Mouse (Mus musculus) cerebellum, postnatal 25 days (tissue): ENCODE measurements around the gene Yae1d1.
A peak's percentile ranks its signal among the peaks of the same experiment; 100 is the strongest.
"Not testable (repeated sequence)": the region's sequence is repeated elsewhere in the genome, so short reads cannot be mapped to it uniquely, and the experiment has no call there.

ENCODE experiments used
- DNase-seq, 2 experiments: peaks; one replicate each; pipeline ENCODE4 v3.0.0; 2021; ENCODE audit warnings: mixed read lengths in 2 of 2

Gene Yae1d1

DNA sequence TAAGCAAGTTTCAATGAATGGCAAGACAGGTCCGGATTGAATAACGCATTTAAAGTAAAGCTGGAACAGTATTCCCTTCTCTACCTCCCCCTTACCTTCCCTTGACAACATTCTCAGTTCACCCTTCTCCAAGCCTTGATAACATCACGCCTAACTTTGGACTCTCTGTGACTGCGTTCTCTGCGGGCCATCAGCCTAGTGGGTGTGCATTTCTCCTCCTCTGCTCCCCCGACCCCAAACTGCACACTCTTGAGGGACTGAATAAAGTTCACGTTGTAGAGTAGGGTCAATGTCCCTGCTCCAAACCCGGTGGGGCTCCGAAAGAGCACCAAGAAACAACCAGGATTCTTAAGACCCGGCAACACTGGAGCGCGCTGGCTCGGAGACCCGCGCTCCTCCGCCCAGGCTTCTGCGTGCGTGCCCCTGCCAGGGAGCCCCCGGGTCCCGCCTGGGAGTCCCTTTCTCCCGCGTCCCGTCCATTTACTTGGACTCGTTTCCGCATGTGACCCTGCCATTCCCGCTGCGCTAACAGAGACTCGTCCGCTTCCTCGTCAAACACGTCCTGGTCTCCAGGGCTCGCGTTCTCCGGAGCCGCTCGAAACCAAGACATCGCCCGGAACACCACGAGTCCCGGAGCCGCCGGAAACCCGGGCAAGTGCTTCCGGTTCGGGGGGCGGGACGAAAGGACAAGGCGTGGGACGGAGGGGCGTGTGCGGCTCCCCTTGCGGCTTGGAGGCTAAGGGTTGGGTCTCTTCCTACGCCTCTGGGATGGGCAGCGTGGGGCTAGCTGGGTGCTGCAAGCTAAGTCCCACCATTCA lies at the start of gene Yae1d1:
Gene Yae1d1, minus strand, starts transcription at position 653 of the 818 bp plus-strand sequence.
- peak; percentile 92 to 96 for DNase-seq

DNA sequence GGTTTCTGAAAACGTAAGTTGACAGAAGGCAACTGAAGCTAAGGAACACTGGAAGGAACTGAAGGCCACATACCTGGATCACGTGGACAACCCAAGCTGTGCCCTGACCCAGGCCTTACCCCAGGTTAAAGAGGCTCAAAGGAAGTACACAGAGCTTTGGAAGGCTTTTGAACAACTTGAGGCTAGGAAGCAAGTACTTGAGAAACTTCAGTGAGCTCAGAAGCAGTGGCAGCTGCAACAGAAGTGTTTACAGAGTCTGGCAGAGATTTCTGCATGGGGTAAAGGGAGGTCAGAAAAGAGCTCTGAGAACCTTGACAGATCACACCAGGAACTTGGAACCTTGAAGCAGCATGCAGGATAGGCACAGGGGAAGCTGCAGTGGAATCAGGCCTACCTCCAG lies 45.7 kb upstream of the Yae1d1 start:
- no peak for DNase-seq

DNA sequence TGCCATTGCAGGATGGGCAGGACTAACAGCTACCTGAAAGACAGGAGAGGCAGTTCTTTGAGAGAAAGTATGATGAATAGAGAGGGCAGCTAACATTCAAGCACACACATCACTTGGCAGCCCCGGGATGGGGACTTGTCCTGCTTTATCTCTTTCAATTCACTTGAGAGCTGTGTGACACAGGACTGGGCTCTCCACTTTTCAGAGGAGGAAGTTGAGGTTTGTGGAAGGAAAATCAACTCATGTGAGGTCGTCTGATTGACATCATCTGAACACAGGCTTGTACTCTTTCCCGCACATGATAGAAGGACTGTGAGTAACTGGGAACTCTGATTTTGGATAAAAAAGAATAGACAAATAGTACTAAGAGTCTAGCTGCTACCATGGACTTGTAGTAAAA lies 23.5 kb upstream of the Yae1d1 start:
- no peak for DNase-seq

DNA sequence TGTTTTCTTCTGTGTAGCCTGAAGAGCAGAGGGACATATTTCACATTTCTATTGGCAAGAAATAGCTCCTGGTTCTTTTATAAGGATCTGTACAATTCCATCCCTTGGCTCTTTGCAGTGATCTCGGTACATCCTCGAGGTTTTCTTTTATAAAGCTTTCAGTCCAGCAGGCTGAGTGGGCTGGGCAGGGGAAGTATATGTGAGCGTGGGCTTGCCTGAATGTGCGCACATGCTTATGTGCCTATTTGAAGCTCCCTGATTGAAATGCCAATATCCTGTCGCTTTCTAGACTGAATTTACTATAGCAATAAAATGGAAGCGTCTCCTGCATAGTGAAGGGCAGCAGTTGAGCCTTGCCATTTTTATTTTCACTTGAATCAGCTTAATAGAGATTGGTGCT lies 20.1 kb upstream of the Yae1d1 start:
- DNase-seq: no peak

DNA sequence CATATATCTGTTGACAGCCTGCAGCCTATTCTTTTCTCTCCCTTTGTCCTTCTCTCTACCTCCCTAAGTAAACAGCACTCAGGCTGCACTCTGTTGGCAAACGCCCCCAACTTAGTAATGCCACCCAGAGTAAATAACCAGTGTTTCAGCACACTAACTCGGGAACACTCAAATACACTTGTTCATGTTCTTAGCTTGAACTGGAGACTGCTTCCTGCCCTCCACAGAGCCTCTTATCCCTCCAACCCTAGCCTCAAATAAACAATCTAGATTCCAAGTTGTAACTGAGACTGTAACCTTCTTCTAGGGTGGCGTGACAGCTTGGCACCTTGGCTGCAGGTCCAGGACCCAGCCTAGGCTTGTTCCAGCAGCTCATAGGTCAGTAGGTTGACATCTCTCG lies 17.9 kb upstream of the Yae1d1 start:
- DNase-seq: no peak

DNA sequence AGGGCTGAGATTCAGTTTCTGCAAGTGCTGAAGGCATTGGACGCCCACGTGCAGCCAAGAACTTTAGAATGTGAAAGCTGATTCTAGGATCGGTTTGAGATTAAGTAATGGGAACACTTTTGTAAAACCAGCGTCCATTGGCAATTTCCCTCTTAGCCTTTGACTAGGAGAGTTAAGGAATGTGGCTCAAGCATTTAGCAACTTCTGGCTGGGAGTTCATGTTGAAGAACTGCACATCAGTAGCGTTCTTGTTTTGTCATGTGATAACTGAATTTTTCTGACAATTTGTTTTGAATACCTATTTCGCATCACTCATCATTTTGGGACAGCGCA lies 332 bp upstream of the Yae1d1 start:
- DNase-seq: no peak

DNA sequence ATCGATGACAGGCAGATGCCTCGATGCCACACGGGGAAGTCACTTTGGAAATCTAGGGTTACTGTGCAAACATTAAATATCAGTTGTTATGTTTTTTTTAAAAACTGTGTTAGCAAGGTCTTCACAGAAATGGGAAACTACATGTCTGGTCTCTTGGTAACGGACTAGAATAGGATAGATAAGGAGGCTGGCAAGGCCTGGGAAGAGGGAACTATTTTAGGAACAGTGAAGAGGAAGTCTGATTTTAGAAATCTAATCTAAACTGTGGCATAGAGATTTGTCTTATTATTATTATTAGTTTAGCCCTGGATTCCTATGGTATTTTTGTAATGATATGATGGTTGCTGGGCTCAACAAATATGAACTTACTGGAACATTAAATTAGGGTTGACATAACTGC lies 1.1 kb downstream of the Yae1d1 start:
- DNase-seq: no peak

DNA sequence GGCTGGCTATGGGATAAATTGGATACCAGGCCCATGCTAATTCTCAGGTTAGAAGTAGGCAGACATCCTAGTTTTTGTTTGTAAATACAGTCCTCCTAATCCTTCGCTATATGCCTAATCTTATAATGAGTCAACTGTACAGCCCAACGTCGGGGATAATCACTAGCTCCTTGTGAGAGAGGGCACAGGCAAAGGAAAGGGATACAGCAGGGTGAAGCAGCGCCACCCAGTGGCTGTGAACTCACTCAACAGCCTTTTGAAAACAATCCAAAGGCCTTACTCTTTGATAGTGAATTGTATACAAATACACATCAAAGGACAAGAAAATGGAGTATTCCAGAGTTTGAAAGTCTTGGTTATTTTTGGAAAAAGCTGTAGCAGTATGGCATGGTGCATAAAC lies 10.0 kb downstream of the Yae1d1 start:
- DNase-seq: peak; percentile 28 to 66

DNA sequence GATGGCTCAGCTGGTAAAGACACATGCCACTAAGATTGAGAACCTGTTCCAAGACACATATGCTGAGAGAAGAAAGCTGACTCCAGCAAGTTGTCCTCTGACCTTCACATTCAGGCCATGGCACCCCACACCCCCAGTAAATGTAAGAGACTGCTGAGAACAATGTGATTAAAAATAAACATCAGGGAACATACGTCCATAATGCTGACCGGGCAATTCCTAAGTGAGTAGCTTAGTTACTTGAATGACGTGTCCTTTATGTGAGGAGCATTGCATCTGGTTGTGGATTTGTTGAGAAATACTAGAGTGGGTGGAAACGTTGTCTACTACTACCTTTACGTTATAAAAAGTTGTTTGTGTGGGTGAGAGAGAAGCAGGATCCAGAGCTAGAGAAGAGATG lies 10.5 kb downstream of the Yae1d1 start:
- no peak for DNase-seq

DNA sequence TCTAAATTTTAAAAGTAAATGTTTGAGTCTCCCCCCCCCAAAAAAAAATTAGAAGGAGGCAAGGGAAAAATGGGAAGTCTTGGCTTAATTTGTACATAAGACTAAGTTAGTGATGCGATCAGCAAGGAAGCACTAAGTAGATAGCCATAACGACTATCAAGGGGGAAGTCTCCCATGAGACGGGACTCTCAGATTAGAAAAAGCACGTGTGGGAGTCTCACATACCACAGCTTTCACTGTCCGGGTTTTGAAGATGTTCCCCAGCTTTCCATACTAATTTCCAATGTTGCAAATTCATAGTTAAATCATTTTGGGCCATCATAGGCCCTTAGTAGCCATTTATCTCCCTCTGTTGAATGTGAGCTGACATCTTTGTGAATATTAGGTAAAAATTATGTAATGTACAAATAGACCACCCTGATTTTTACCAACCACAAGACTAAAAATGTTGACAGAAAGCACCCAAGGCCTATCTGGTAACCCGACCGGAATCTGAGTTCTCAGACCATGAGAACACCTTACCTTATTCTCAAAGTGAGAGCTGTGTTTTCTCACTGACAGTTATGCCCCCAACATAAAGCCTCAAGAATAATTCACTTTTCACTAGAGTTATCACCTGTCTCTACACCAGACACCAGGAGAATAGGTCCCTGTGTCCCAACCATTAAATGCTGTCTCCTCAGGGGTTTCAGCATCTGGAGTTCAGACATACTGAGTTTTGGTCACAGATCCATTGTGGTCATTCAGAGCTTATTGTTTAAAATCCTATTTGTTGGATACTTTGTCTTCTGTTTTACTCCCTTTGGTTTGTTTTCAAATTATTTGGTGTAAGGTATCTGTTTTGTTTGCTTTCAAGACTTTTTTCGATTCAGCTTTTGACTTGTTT lies 16.1 kb downstream of the Yae1d1 start:
- no peak for DNase-seq

DNA sequence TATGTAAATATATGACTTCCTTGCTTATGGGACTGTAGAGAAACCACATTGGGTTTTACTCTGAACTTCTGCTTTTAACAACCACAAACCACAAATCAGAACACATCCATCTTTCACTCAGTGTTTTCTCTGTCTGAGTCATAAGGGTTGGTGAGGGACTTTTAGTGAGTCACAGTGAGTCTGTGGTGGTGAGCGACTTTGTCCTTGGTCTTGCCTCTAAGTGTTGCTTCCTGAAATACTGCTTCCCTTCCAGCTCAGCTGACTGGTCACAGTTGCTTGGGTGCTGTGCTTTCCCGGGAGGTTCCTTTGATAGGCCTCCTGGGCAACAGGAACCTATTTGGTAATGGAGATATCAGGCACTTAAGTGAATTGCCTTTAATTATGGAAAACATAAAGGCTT lies 17.3 kb downstream of the Yae1d1 start:
- DNase-seq: no peak

DNA sequence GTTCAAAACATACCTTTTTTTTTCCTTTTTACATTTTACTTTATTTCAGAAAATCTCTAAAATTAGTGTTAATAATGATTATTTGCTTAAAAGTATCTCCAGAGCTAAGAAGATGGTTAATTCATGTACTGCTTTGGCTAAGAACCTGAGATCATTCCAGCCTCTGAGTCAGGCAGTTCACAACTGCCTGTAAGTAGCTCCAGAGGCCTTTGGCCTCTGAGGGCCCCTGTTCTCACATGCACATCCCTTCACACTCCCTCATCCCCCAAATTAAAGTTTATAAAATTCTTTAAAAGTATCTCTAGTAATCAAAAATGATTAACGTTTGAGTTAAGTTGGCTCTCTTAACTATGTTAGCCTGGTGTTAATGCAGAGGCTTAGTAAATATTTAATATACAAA lies 17.7 kb downstream of the Yae1d1 start:
- no peak for DNase-seq

DNA sequence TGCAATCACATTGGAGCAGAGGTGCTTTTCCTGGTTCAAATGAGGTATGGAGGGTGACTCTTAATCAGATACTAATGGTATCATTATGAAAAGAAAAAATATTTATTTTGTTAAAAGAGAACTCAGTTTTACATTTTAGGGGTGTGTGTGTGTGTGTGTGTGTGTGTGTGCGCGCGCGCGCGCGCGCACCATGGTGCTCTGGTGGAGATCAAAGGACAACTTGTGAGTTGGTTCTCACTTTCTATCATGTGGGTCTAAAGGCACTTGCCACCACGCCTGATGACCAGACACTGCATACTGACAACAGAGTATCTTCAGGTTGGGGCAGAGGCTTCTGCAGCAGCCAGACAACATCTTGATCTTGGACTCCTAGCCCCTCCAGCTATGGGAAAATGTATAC lies 18.4 kb downstream of the Yae1d1 start:
- no peak for DNase-seq

DNA sequence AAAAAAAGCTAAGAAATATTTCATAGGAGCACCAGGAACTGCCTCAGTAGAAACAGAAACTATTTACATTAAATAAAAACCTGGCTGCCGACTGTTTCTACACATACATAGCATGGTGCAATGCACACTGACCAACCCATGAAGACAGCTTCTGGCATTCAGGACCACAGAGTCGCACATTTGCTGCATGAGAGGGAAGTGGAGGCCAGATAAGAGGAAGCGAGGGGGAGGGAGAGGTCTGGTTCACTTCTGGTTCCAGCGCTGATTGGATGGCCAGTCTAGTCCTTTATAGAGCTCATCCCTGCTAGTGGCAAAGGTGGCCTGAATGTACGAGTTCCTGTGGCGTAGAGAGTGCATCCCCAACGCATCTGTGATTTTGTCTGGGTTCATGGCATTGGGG lies 32.5 kb downstream of the Yae1d1 start:
- no peak for DNase-seq

DNA sequence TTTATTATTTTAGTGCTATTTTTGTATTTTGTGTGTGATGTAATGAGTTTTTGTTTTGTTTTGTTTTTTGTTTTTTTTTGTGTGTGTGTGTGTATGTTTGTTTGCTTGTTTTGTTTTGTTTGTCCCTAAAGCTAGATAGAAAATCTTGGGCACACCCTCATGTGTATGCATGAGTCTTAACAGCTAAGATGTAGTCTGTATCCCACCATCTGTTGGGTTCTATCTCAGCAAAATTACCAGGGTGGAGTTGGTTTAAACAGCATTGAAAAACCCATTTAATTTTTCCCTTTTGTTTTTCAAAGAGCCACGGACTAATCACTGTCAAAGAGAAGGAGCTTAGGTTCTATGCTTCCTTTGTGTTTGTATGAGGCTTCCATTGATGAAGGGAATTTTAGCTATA lies 38.9 kb downstream of the Yae1d1 start:
- no peak for DNase-seq

DNA sequence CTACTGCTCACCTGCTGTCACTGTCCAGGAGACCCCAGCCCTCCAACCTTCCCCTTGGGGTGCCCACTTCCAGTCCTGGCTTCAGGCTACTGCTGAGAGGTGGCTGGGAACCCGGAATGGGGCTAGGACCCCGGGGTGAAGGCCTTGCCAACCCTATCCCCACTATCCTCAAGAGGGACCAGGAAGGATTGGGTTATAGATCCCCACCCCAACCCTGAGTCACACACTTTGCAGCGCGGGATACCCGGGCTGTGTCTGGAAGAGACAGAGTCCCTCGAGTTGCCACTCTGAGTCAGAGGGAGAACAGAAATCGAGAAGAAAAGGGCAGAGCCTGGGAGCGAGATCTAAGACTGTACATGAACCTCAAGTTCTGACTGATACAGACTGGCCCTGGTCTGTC lies 42.6 kb downstream of the Yae1d1 start:
- DNase-seq: not testable (repeated sequence)

DNA sequence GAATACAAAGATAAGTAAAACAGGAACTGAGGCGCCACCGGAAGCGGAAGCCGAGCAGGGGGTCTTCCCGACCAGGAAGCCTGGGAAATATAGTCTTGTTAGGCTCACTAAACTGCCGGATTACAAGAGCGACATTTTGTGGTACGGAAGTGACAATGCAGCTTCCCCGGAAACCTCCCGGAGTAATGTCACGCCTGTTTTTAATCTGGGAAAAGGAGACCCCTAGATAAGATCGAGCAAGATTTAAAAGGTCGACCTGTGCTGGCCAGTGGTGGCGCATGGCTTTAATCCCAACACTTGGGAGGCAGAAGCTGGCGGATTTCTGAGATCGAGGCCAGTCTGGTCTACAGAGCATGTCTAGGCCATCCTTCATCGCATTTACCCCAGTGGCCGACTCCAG lies 43.6 kb downstream of the Yae1d1 start:
- DNase-seq: no peak

DNA sequence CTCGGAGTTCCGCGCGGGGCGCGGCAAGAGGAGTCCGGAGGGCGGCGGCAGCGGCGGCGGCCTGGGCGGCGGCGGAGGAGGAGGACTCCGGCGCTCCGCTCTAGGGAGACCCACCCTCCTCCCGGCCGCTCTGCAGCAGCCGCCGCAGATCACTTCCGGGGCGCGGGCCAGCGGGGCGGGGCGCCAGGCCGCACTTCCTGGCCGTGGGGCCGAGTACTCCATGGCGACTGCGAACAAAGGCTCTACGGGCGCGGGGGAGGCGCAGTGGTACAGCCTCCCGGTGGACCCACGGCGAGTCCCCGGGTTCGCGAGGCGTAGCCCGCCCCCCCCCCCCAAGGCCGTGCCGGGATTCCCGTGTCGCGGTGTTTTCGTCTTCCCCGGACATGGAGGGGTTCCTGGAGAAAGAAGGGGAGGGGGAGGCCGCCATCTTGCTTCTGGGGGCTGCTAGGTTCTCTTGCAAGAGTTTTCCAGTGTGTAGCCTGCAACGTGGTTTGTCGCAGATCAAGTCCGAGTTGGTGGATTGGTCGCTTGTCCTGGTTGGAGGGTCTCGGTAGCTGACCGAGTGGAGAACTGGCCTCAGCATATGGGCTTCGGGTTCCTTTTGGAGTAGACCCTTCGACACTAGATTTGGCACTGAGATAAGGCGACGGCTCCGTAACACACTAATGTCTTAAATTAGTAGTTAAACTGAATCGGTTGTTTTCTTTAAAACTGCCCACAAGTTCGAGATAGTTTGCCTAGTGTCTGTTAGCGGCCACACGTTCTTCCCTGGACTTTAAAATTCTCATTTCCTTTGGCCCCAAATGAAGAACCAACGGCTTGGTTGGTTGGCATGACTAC lies 48.9 kb downstream of the Yae1d1 start, which contains the start of gene Rala:
Gene Rala, minus strand, starts transcription at position 162 of the 840 bp plus-strand sequence.
- DNase-seq: peak; percentile 97 to 98

DNA sequence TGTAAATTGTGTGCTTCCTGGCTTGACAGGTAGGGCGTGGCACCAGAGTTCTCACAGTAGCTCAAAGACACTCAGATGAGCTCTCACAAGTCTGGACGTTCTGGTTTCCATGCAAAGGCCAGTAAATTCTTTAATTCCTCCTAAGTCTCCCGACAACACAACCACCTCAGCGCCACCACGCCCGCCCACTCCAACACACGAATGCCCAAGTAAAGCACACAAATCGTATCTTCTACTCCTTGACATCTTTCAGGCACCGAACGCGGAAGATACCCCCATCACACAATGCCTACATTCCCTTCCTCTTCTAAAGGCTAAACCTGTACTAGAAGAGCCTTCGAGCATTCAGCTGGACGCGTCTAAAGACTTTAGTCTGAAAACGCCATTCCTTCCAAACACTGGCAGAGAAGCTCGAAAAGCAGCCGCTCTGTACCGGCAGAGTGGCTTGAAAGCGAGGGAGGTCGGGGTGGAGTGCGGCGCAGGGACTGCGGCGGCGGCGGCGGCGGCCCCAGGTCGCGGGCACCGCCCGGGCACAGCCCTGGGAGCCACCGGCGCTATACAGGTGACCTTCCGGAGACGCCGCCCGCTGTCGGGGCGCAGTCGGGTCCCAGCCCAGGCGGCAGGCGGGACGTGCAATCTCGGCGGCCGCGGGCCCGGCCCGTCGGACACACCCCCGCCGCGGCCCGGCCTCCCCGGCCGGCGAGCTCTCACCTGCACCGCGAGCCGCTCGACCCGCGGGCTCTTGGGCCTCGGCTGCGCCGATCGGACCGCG lies 49.7 kb downstream of the Yae1d1 start:
- peak in 1 of 2 experiments; percentile 13 for DNase-seq

DNA sequence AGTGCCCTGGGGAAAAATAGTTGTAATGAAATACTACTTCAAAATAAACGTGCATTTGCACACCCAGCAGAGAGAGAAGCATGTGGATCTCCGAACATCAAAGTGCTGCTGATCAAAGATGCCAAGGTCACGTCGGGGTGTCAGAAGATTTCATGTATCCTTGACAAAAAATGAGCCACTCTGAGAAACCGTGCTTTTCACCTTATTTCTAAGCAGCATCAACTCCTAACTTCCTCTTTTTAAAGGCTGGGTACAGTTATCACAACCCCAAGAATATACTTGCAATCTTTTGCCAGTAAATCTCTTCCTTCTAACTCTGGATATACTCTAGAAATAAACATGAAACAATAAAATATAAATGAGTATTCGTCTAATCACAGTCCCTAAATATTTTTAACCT lies 50.8 kb downstream of the Yae1d1 start:
- no peak for DNase-seq
